Mouse (Mus musculus): ENCODE measurements at regions not wholly inside any gene's neighbourhood (a gene's known extent, or its start where the extent isn't known, plus 50 kb on each side); places are given as distances from the start of the nearest gene placed in this dataset.

GRCm38 (mm10) chr6:70714239-70714638 lies 77.8 kb downstream of the Rpia start:
- CTCF ChIA-PET, result no interaction called here

DNA sequence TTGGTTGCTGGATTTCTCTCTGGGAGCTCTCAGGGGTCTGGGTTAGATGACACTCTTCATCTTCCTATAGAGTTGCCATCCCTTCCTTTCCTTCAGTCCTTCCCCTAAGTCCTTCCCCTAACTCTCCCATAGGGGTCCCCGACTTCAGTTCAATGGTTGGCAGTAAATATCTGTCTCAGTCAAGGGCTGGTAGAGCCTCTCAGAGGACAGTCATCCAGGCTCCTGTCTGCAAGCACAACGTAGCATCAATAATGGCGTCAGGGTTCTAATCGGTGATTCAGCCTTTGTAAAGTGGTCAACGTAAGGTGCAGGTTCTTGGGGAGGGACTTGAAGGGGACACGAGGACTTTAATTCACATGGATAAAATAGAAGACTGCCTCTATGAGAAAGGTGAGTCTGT lies 78.4 kb downstream of the Rpia start:
- CTCF ChIA-PET, result interaction anchor here (0.6 to 0.9 kb wide), 5 partner anchors 50 to 1214 kb away, joined by 3 to 9 read pairs (median 4); no protein-coding TSS in a partner anchor

DNA sequence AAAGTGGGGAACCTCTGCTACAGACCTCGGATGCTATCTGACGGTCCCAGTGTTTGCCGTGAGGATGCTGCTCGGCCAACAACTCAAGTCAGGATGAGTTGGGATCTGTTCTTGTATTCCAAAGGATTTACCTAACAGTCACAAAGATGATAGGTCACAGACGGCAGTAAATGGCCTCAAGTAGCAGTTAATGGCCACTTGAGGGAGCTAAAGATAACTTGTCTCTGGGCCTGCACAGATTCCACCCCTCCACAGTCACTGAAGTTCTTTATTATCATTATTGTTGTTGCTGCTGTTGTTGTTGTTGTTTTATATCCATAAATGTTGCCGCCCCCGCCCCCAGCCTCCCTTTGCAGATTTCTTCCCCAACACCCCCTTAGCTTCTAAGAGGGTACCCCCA lies 78.9 kb downstream of the Rpia start:
- CTCF ChIA-PET, result interaction anchor here (0.6 to 0.9 kb wide), 4 partner anchors 146 to 1213 kb away, joined by 3 to 8 read pairs (median 3); no protein-coding TSS in a partner anchor

DNA sequence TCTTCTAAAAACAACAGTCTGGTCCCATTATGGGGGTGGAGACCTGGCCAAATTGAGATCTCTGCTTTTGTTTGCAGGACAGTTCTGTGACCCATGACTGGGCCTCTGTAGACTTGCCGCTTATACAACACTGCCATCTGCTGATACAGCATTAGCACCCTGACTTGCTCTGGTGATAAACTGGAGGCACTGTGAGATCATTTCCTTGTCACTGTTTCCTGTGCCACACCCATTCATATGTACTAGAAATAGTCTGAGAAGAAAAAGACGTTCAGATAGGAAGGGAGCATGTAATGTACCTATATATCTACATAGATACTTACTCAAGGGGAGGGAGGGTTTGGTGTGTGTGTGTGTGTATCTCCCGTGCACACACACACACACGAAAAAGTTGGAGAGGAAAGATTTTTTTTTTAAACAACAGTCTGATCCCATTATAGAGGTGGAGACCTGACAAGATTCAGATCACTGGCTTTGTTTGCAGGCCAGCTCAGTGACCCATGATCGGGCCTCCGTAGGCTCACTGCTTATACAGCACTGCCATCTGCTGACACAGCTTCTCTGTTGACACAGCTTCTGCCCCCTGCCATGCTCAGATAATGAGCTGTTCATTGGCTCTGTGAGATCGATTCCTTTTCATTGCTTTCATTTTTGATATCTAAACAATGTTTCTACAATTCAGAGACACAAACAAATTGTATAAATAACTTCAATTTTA lies 82.5 kb downstream of the Rpia start:
- CTCF ChIA-PET, result interaction anchor here (0.6 kb wide), 1 partner anchor 286 kb away, joined by 4 read pairs; no protein-coding TSS in a partner anchor

DNA sequence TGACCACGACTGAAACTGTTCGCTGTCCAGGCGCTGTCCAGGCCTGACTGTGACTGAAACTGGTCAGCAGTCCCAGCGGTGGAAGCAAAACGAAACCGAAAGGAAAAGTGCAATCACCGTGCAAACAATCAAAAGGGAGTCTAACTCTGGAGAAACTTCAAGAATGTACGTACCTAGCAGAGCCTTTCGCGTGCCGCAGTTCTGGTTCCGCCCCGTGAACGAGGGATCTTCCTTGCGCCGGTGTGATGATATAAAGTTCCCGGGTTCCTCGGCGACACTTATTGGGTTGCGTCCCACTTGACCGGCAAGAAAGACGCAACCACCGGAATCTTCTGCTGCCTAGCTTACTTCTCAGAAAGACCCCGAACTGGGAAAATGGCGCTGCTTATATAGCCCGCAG lies 96.4 kb downstream of the Rpia start:
- CTCF ChIA-PET, result no interaction called here
